Mouse (Mus musculus) hindbrain, embryonic 16.5 days (tissue): ENCODE results near the gene Dnaic2. TPM values are rescaled to one million over a fixed set of nuclear protein-coding genes. Genes with fewer than 3 reads are reported as not detected.

Source experiments
- ATAC-seq: fragments of 200-750 bp; cut with Nextera tagmentation; 2 replicates; pipeline ENCODE4 v1.8.0; 2017; ENCODE audit warnings: moderate TSS enrichment, moderate library complexity
- H3K27ac ChIP-seq: fragments of 300-500 bp; sonication (generic); 2 replicates; pipeline ENCODE4 v1.5.1; 2014; ENCODE audit warnings: low read depth, mild to moderate bottlenecking, control low read depth, low read length, moderate library complexity
- H3K27me3 ChIP-seq: fragments of 300-500 bp; sonication (generic); replicated peaks from 2 replicates; pipeline ENCODE4 v1.6.1; 2014; ENCODE audit warnings: low read length; ENCODE audit not compliant: control insufficient read depth, insufficient read depth
- H3K36me3 ChIP-seq: fragments of 300-500 bp; sonication (generic); 2 replicates; pipeline ENCODE4 v1.6.1; 2014; ENCODE audit warnings: mild to moderate bottlenecking, low read length, moderate library complexity, mixed read lengths; ENCODE audit not compliant: control insufficient read depth, insufficient read depth
- H3K4me1 ChIP-seq: fragments of 300-500 bp; sonication (generic); 2 replicates; pipeline ENCODE4 v1.6.1; 2014; ENCODE audit warnings: low read depth, low read length; ENCODE audit not compliant: control insufficient read depth, insufficient read depth
- H3K4me2 ChIP-seq: fragments of 300-500 bp; sonication (generic); 2 replicates; pipeline ENCODE4 v1.6.1; 2014; ENCODE audit warnings: mild to moderate bottlenecking, low read length, control low read depth, moderate library complexity
- H3K4me3 ChIP-seq: fragments of 300-500 bp; sonication (generic); 2 replicates; pipeline ENCODE4 v1.5.1; 2014; ENCODE audit warnings: mild to moderate bottlenecking, low read length, control low read depth, moderate library complexity
- H3K9ac ChIP-seq: fragments of 300-500 bp; sonication (generic); 2 replicates; pipeline ENCODE4 v1.6.1; 2014; ENCODE audit warnings: low read depth, mild to moderate bottlenecking, control low read depth, low read length, moderate library complexity
- H3K9me3 ChIP-seq: fragments of 300-500 bp; sonication (generic); 2 replicates; pipeline ENCODE4 v1.6.1; 2014; ENCODE audit warnings: mild to moderate bottlenecking, low read length, moderate library complexity; ENCODE audit not compliant: control insufficient read depth
- WGBS: fragments of 180-500 bp; shearing (Covaris S2); extraction: QIAGEN DNeasy Blood & Tissue Kit; methylation state at CpG from one replicate; pipeline ENCODE4 v1.1.7; 2014; 5-methylcytosine and 5-hydroxymethylcytosine counted together
- polyA plus RNA-seq: library from polyadenylated mRNA; unstranded; fragments of >200 nt; fragmentation: Nextera tagmentation; extraction: Ambion mirVana; gene quantifications from 2 replicates; pipeline ENCODE4 v1.2.1, GENCODE M21; 2015

Gene Dnaic2
- polyA plus RNA-seq, 1 experiment from 2014 or later: 2.5 TPM

- no peak overlapping the region for H3K4me2 ChIP-seq
- H3K9me3 ChIP-seq: no peaks in the 10 kb centered on the region
- H3K27ac ChIP-seq: no peak overlapping the region
- 70% methylated on average over 7 of the region's 7 CpGs for WGBS
- no peak overlapping the region for H3K9ac ChIP-seq
- H3K27me3 ChIP-seq: no peaks in the 10 kb centered on the region
- no peaks in the 10 kb centered on the region for H3K4me1 ChIP-seq
- ATAC-seq: no peak
- H3K4me3 ChIP-seq: no peak overlapping the region
- H3K36me3 ChIP-seq: no peaks in the 10 kb centered on the region
Observed at GRCm38 (mm10) chr11:114715531-114715930, 11.7 kb upstream of the Dnaic2 start.

GRCm38 (mm10) chr11:114720535-114720934 is 6.7 kb upstream of the Dnaic2 start:
- H3K4me3 ChIP-seq: no peak overlapping the region
- no peaks in the 10 kb centered on the region for H3K36me3 ChIP-seq
- no peak overlapping the region for H3K9ac ChIP-seq
- H3K4me2 ChIP-seq: no peak overlapping the region
- H3K4me1 ChIP-seq: no peaks in the 10 kb centered on the region
- no peak for ATAC-seq
- no peak overlapping the region for H3K27ac ChIP-seq
- H3K9me3 ChIP-seq: no peaks in the 10 kb centered on the region
- 90% methylated on average over 10 of the region's 10 CpGs for WGBS
- H3K27me3 ChIP-seq: no peaks in the 10 kb centered on the region

- H3K36me3 ChIP-seq: no peaks in the 10 kb centered on the region
- H3K9ac ChIP-seq: no peak overlapping the region
- 85% methylated on average over 8 of the region's 8 CpGs for WGBS
- no peak overlapping the region for H3K4me2 ChIP-seq
- ATAC-seq: no peak
- H3K27me3 ChIP-seq: no peaks in the 10 kb centered on the region
- peaks cover 2% of the 10 kb centered on the region for H3K4me1 ChIP-seq
- H3K27ac ChIP-seq: no peak overlapping the region
- H3K9me3 ChIP-seq: no peaks in the 10 kb centered on the region
- H3K4me3 ChIP-seq: no peak overlapping the region
Observed at GRCm38 (mm10) chr11:114722438-114722837, 4.8 kb upstream of the Dnaic2 start.

- Histone ChIP-seq H3K27me3 (no peaks in the 10 kb centered on the region), H3K27ac (no peak overlapping the region), H3K4me3 (no peak overlapping the region), H3K4me1 (peaks cover 7% of the 10 kb centered on the region), H3K36me3 (no peaks in the 10 kb centered on the region), H3K9ac (no peak overlapping the region), H3K4me2 (no peak overlapping the region), H3K9me3 (no peaks in the 10 kb centered on the region)
- 82% methylated on average over 13 of the region's 13 CpGs for WGBS
- ATAC-seq: no peak
Observed at GRCm38 (mm10) chr11:114723030-114723429, 4.2 kb upstream of the Dnaic2 start.

GRCm38 (mm10) chr11:114724787-114725590 is 2.2 kb upstream of the Dnaic2 start:
- no peak for ATAC-seq
- no peaks in the 10 kb centered on the region for H3K36me3 ChIP-seq
- no peak overlapping the region for H3K4me2 ChIP-seq
- H3K9ac ChIP-seq: no peak overlapping the region
- no peak overlapping the region for H3K27ac ChIP-seq
- WGBS: 63% methylated on average over 11 of the region's 11 CpGs
- H3K9me3 ChIP-seq: no peaks in the 10 kb centered on the region
- H3K4me3 ChIP-seq: no peak overlapping the region
- H3K27me3 ChIP-seq: no peaks in the 10 kb centered on the region
- H3K4me1 ChIP-seq: peaks cover 12% of the 10 kb centered on the region

GRCm38 (mm10) chr11:114727826-114728186 is 598 bp downstream of the Dnaic2 start:
- peaks cover 12% of the 10 kb centered on the region for H3K4me1 ChIP-seq
- no peaks in the 10 kb centered on the region for H3K9me3 ChIP-seq
- peak overlapping the region; percentile 3; the same call in 1 of the 2 replicates for H3K9ac ChIP-seq
- peak overlapping the region; percentile 57 for H3K4me2 ChIP-seq
- no peaks in the 10 kb centered on the region for H3K36me3 ChIP-seq
- peak overlapping the region; percentile 30 for H3K4me3 ChIP-seq
- H3K27ac ChIP-seq: peak overlapping the region; percentile 29; the same call in 1 of the 2 replicates
- no peaks in the 10 kb centered on the region for H3K27me3 ChIP-seq
- WGBS: 37% methylated on average over 5 of the region's 5 CpGs
- no peak for ATAC-seq

- WGBS: 48% methylated on average over 5 of the region's 5 CpGs
- no peak for ATAC-seq
- H3K4me2 ChIP-seq: no peak overlapping the region
- H3K4me1 ChIP-seq: peaks cover 12% of the 10 kb centered on the region
- H3K27me3 ChIP-seq: no peaks in the 10 kb centered on the region
- no peak overlapping the region for H3K4me3 ChIP-seq
- H3K9ac ChIP-seq: no peak overlapping the region
- H3K9me3 ChIP-seq: no peaks in the 10 kb centered on the region
- H3K27ac ChIP-seq: no peak overlapping the region
- H3K36me3 ChIP-seq: no peaks in the 10 kb centered on the region
Observed at GRCm38 (mm10) chr11:114728333-114728732, 1.1 kb downstream of the Dnaic2 start.

GRCm38 (mm10) chr11:114729832-114730363 is 2.7 kb downstream of the Dnaic2 start:
- no peak for ATAC-seq
- whole genome bisulfite sequencing: 51% methylated on average over 6 of the region's 6 CpGs
- H3K4me2 ChIP-seq: no peak overlapping the region
- H3K9me3 ChIP-seq: no peaks in the 10 kb centered on the region
- no peaks in the 10 kb centered on the region for H3K27me3 ChIP-seq
- H3K27ac ChIP-seq: no peak overlapping the region
- H3K9ac ChIP-seq: no peak overlapping the region
- no peak overlapping the region for H3K4me3 ChIP-seq
- no peaks in the 10 kb centered on the region for H3K36me3 ChIP-seq
- peaks cover 12% of the 10 kb centered on the region for H3K4me1 ChIP-seq

- peaks cover 12% of the 10 kb centered on the region for H3K4me1 ChIP-seq
- no peak for ATAC-seq
Observed at GRCm38 (mm10) chr11:114731711-114732110, 4.5 kb downstream of the Dnaic2 start.

More at GRCm38 (mm10) chr11:114731711-114732110, 4.5 kb downstream of the Dnaic2 start:
- no peaks in the 10 kb centered on the region for H3K27me3 ChIP-seq
- no peak overlapping the region for H3K9ac ChIP-seq
- H3K4me3 ChIP-seq: no peak overlapping the region
- H3K36me3 ChIP-seq: no peaks in the 10 kb centered on the region
- no peaks in the 10 kb centered on the region for H3K9me3 ChIP-seq
- H3K4me2 ChIP-seq: no peak overlapping the region
- 93% methylated on average over 4 of the region's 4 CpGs for WGBS
- H3K27ac ChIP-seq: no peak overlapping the region
